ENCODE assay signal across 8 mouse cellular contexts in genomic region chr2:131812480-131813137, GRCm38 (mm10). TPM values are rescaled to one million over a fixed set of nuclear protein-coding genes. Genes with fewer than 3 reads are reported as not detected.
DNase-seq lines count a peak whose midpoint lies in the region; ATAC-seq lines count a peak whose summit lies in the region.

No protein-coding gene starts in this region.

- no peak overlapping the region for H3K9ac ChIP-seq in hindbrain, embryonic 16.5 days (ENCODE audit: low read depth, low read length)

- H3K4me1 ChIP-seq in hindbrain, embryonic 16.5 days (ENCODE audit: control insufficient read depth, insufficient read depth, low read depth, low read length), result no peaks in the 10 kb centered on the region

- H3K36me3 ChIP-seq in hindbrain, embryonic 16.5 days (ENCODE audit: control insufficient read depth, insufficient read depth, low read length), result no peaks in the 10 kb centered on the region

- H3K4me2 ChIP-seq in hindbrain, embryonic 16.5 days (ENCODE audit: low read length), result no peak overlapping the region

- ATAC-seq in frontal cortex, adult (ENCODE audit: low TSS enrichment), result peak; percentile 95
- ATAC-seq in hindbrain, embryonic 16.5 days, result peak; percentile 95
- ATAC-seq in megakaryocyte-erythroid progenitor cell, adult 5-6 weeks (replicated peaks; ENCODE audit: low FRiP score, low TSS enrichment, poor library complexity, severe bottlenecking), result peak; percentile 87

- H3K4me3 ChIP-seq in hindbrain, embryonic 16.5 days (ENCODE audit: low read length), result no peak overlapping the region

- DNase-seq in adrenal gland, adult (ENCODE audit: inconsistent age in 2 of 2, low spot score in 1 of 2), result peak; percentile 79 to 94
- no peak for DNase-seq in adrenal gland, adult 8-10 months
- peak; percentile 48 for DNase-seq in cerebellum, adult 9-10 months
- DNase-seq in left cerebral cortex, adult 18-20 months (ENCODE audit: low spot score in 2 of 2), result peak; percentile 59 to 82
- DNase-seq in right cerebral cortex, postnatal 25 days, result peak; percentile 49

- H3K27me3 ChIP-seq in hindbrain, embryonic 16.5 days (replicated peaks; ENCODE audit: control insufficient read depth, insufficient read depth, low read length), result no peaks in the 10 kb centered on the region

- 20% methylated on average over 23 of the region's 23 CpGs for WGBS in hindbrain, embryonic 16.5 days

- H3K27ac ChIP-seq in hindbrain, embryonic 16.5 days (ENCODE audit: low read depth, low read length), result no peak overlapping the region

- no peaks in the 10 kb centered on the region for H3K9me3 ChIP-seq in hindbrain, embryonic 16.5 days (ENCODE audit: control insufficient read depth, low read length)

RNA-seq across cellular contexts. Expression of gene Erv3, which starts 46.9 kb away (rescaled TPM):
- not detected for total RNA-seq in adrenal gland, adult 8-10 months (2022)
- not detected in 2 replicates for polyA plus RNA-seq in hindbrain, embryonic 16.5 days (2015; fragmentation: Nextera tagmentation; extraction: Ambion mirVana)
- total RNA-seq in left cerebral cortex, adult 18-20 months (2021), result under 1 TPM; 0.09 to 0.23 TPM
- not detected in 2 replicates for total RNA-seq in megakaryocyte-erythroid progenitor cell, adult 5-6 weeks (2014; fragmentation: Nextera tagmentation)
- not detected in 2 replicates for total RNA-seq in megakaryocyte-erythroid progenitor cell, adult 5-6 weeks (2017)
